Comparison of ENCODE assay signal across 16 mouse cellular contexts in the genomic region with DNA sequence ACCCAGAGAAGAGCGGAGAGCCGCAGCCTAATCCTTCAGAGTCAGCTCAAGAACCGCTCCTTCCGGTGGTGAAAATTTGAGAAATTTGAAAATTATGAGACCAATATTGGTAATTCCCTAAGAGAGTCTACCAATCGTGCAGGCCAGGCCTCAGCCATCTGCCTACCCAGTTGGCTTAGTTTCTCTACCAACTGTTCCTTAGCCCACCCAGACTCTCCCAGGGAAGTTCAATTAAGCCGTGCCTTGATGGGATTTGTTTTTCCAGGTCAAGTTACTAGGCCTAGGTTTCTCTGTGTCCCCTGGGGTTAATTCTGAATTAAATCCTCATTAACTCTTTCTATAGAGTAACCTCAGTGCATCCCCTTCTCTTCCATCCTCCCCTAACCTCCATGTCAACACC. TPM values are rescaled to one million over a fixed set of nuclear protein-coding genes. Genes with fewer than 3 reads are reported as not detected.
"Had no signal": no experiment of that assay in that cellular context is flagged by ENCODE, and none has a peak within 500 bp of the region (broad histone marks: within the 10 kb centered on the region; RNA-seq: fewer than 3 reads in every experiment).

No protein-coding gene starts in this region.

- DNase-seq: kidney, adult 2 months; kidney, postnatal 14 days; lung, embryonic 14.5 days; lung, postnatal 10 days; lung, postnatal 4 days; midbrain, embryonic 14.5 days; right cerebral cortex, postnatal 14 days; thymus, adult 2 months; thymus, postnatal 36 days had no signal

- H3K27ac ChIP-seq: kidney, embryonic 15.5 days; limb, embryonic 10.5 days; midbrain, embryonic 10.5 days; neural tube, embryonic 15.5 days; stomach, embryonic 15.5 days had no signal

- H3K4me3 ChIP-seq: kidney, embryonic 15.5 days; limb, embryonic 10.5 days; midbrain, embryonic 10.5 days; myocyte; neural tube, embryonic 15.5 days; stomach, embryonic 15.5 days had no signal

RNA-seq across cellular contexts. Expression of gene Gm14226, which starts 5.1 kb away (rescaled TPM):
- total RNA-seq: megakaryocyte, adult 5-6 weeks had no signal
